Mouse (Mus musculus) liver, adult 2 months (tissue): Measurements from ENCODE around the gene Mrc2. TPM values are rescaled to one million over a fixed set of nuclear protein-coding genes. Genes with fewer than 3 reads are reported as not detected.

Experiments used
- DNase-seq: peaks from one replicate; pipeline ENCODE4 v3.0.0-alpha.2; 2011; ENCODE audit warnings: low read depth, low spot score; ENCODE audit errors: extremely low read depth
- H3K27ac ChIP-seq: fragments of 200-500 bp; replicated peaks from 2 replicates; pipeline ENCODE4 v1.5.1; 2012; ENCODE audit warnings: low read depth, mild to moderate bottlenecking, control low read depth, inconsistent platforms, low read length; ENCODE audit not compliant: insufficient read depth
- H3K27me3 ChIP-seq: fragments of 200-500 bp; 2 replicates; pipeline ENCODE4 v1.6.1; 2012; ENCODE audit warnings: mild to moderate bottlenecking, moderate library complexity, low read length, inconsistent platforms; ENCODE audit not compliant: control insufficient read depth, insufficient read depth
- H3K36me3 ChIP-seq: fragments of 200-500 bp; 2 replicates; pipeline ENCODE4 v1.6.1; 2012; ENCODE audit warnings: low read length, inconsistent platforms; ENCODE audit not compliant: control insufficient read depth, insufficient read depth
- H3K4me1 ChIP-seq: fragments of 200-500 bp; 2 replicates; pipeline ENCODE4 v1.6.1; 2011; ENCODE audit warnings: low read length; ENCODE audit not compliant: control insufficient read depth, insufficient read depth
- H3K4me3 ChIP-seq: fragments of 200-500 bp; 2 replicates; pipeline ENCODE4 v1.5.1; 2011; ENCODE audit warnings: low read depth, mild to moderate bottlenecking, control low read depth, low read length, moderate library complexity; ENCODE audit not compliant: insufficient read depth
- H3K79me2 ChIP-seq: fragments of 200-500 bp; 2 replicates; pipeline ENCODE4 v1.6.1; 2012; ENCODE audit warnings: inconsistent platforms, mild to moderate bottlenecking, low read length, moderate library complexity; ENCODE audit not compliant: control insufficient read depth, insufficient read depth
- H3K9ac ChIP-seq: fragments of 200-500 bp; 2 replicates; pipeline ENCODE4 v1.6.1; 2012; ENCODE audit warnings: low read depth, mild to moderate bottlenecking, control low read depth, inconsistent platforms, low read length
- CTCF ChIP-seq: fragments of 200-500 bp; IDR thresholded peaks from 2 replicates; pipeline ENCODE4 v1.5.1; 2011; ENCODE audit warnings: low read depth, low read length, control low read depth
- POLR2A ChIP-seq: fragments of 200-500 bp; IDR thresholded peaks from 2 replicates; pipeline ENCODE4 v1.6.1; 2011; ENCODE audit warnings: low read length, control low read depth; ENCODE audit not compliant: insufficient read depth; ENCODE audit errors: extremely low read depth
- WGBS: fragments of 180-500 bp; shearing (Covaris S2); methylation state at CpG from one replicate; pipeline ENCODE4 v1.1.7; 2018; 5-methylcytosine and 5-hydroxymethylcytosine counted together
- polyA plus RNA-seq: library from polyadenylated mRNA; depleted of rRNA; stranded (reverse); fragments of >200 nt; gene quantifications from 2 replicates; pipeline ENCODE4 v1.2.3, GENCODE M21; 2012; rRNA removed
- total RNA-seq: library from RNA; depleted of rRNA; stranded (reverse); fragments of >200 nt; gene quantifications from 2 replicates; pipeline ENCODE4 v1.2.3, GENCODE M21; 2014; rRNA removed

Mrc2 gene
- 0.55 and 0.81 TPM in 2 replicates for total RNA-seq
- polyA plus RNA-seq = 0.91 and 1.1 TPM in 2 replicates

DNA sequence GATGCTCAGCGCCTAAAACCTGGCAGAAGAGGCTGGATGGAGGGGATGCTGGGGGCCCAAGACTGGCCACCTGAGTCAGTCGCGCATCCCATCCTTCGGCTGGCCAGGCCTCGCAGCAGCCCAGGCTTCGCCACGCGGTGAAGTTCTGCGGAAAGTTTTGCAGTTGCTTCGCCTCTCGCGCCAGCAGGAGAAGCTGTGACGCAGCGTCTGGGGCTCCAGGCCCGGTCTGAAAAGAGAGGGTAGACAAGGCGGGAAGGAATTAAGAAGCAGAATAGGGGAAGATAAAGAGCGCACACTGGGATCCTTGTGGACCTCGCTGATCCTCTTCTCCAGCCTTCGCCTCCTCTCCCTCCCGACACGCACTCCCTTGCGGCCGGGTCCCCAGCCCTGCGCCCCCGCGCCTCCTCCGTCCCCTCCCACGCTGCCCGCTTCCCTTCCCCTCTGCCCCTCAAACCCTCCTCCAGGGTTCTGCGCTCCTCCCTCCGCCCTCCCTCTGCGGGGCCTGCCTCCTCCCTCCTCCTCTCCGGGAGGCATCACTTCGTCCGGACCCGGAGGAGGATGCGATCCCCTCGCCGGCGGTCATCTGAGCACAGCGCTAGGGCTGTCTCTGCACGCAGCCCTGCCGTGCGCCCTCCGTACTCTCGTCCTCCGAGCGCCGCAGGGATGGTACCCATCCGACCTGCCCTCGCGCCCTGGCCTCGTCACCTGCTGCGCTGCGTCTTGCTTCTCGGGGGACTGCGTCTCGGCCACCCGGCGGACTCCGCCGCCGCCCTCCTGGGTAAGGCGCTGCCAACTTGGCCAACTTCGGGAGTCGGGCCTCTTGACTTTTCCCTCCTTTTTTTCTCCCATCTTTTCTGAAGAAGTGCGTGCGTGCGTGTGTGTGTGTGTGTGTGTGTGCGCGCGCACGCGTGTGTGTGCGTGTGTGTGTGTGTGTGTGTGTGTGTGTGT lies at the start of gene Mrc2:
Gene Mrc2, plus strand, starts transcription at position 520 of the 948 bp plus-strand sequence.
- DNase-seq = no peak
- no peaks in the 10 kb centered on the region for H3K79me2 ChIP-seq
- peaks cover 2% of the 10 kb centered on the region; the same call in 1 of the 2 replicates for H3K4me1 ChIP-seq
- peak within 1 kb of the TSS; percentile 62 for H3K4me3 ChIP-seq
- 4% methylated on average over 65 of the region's 75 CpGs for WGBS
- H3K9ac ChIP-seq = peak within 1 kb of the TSS; percentile 62
- no peaks in the 10 kb centered on the region for H3K36me3 ChIP-seq
- H3K27me3 ChIP-seq = peaks cover 4% of the 10 kb centered on the region; the same call in 1 of the 2 replicates
- TF ChIP-seq CTCF (no peak), POLR2A (no peak)
- peak within 1 kb of the TSS; percentile 25; the same call in 1 of the 2 replicates for H3K27ac ChIP-seq

GRCm38 (mm10) chr11:105246369-105246768 lies 46.1 kb upstream of the Mrc2 start:
- peaks cover 59% of the 10 kb centered on the region for H3K36me3 ChIP-seq
- no peak overlapping the region for H3K27ac ChIP-seq
- 83% methylated on average over 1 of the region's 1 CpGs for WGBS
- no peak for TF ChIP-seq CTCF
- no peak for TF ChIP-seq POLR2A
- 0 out of 2 replicates have a peak, but pooled peaks cover 2% of the 10 kb centered on the region for H3K4me1 ChIP-seq
- H3K9ac ChIP-seq = no peak overlapping the region
- H3K27me3 ChIP-seq = no peaks in the 10 kb centered on the region
- no peak overlapping the region for H3K4me3 ChIP-seq
- DNase-seq = peak; percentile 26
- H3K79me2 ChIP-seq = no peaks in the 10 kb centered on the region; the same call in 1 of the 2 replicates

GRCm38 (mm10) chr11:105246785-105247184 lies 45.7 kb upstream of the Mrc2 start:
- Histone ChIP-seq H3K4me1 (0 out of 2 replicates have a peak, but pooled peaks cover 2% of the 10 kb centered on the region), H3K9ac (no peak overlapping the region), H3K27me3 (no peaks in the 10 kb centered on the region), H3K36me3 (peaks cover 61% of the 10 kb centered on the region), H3K27ac (no peak overlapping the region), H3K4me3 (no peak overlapping the region), H3K79me2 (no peaks in the 10 kb centered on the region; the same call in 1 of the 2 replicates)
- TF ChIP-seq POLR2A (no peak), CTCF (no peak)
- 73% methylated on average over 6 of the region's 6 CpGs for WGBS
- no peak for DNase-seq

GRCm38 (mm10) chr11:105247321-105247720 lies 45.1 kb upstream of the Mrc2 start:
- 95% methylated on average over 5 of the region's 5 CpGs for WGBS
- H3K4me3 ChIP-seq = no peak overlapping the region
- H3K79me2 ChIP-seq = no peaks in the 10 kb centered on the region; the same call in 1 of the 2 replicates
- peaks cover 60% of the 10 kb centered on the region for H3K36me3 ChIP-seq
- TF ChIP-seq POLR2A (no peak), CTCF (no peak)
- H3K9ac ChIP-seq = no peak overlapping the region
- no peaks in the 10 kb centered on the region for H3K27me3 ChIP-seq
- no peak for DNase-seq
- H3K27ac ChIP-seq = no peak overlapping the region
- 0 out of 2 replicates have a peak, but pooled peaks cover 2% of the 10 kb centered on the region for H3K4me1 ChIP-seq

DNA sequence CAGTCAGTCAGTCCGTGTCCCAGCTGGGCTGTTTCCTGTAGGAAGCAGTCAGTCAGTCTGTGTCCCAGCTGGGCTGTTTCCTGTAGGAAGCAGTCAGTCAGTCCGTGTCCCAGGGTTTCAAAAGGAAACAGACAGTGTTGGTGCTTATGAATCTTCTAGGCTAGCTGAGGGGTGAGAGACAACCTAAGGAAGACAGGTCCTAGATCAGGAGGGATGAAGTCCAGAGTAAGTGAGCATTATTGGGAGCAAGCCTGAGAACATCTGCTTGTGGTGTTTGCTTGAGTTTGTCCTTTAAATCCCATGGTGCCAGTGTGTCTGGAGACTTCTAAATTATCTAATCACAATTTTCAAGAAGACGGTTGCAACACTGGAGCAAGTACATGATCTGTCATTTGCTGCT lies 32.7 kb upstream of the Mrc2 start:
- Histone ChIP-seq H3K4me3 (no peak overlapping the region), H3K27me3 (no peaks in the 10 kb centered on the region), H3K27ac (no peak overlapping the region), H3K4me1 (no peaks in the 10 kb centered on the region), H3K36me3 (peaks cover 45% of the 10 kb centered on the region), H3K79me2 (no peaks in the 10 kb centered on the region), H3K9ac (no peak overlapping the region)
- DNase-seq = no peak
- no peak for TF ChIP-seq CTCF
- TF ChIP-seq POLR2A = no peak
- WGBS = 74% methylated on average over 3 of the region's 3 CpGs
